Mouse (Mus musculus): Measurements from ENCODE around the gene Jhy. TPM values are rescaled to one million over a fixed set of nuclear protein-coding genes. Genes with fewer than 3 reads are reported as not detected.

Gene Jhy
- total RNA-seq, 1 experiment from 2014 or later: 0.18 TPM

- DNase-seq: no peak
Measured at GRCm38 (mm10) chr9:40917871-40918613, 45.9 kb downstream of the Jhy start.

DNA sequence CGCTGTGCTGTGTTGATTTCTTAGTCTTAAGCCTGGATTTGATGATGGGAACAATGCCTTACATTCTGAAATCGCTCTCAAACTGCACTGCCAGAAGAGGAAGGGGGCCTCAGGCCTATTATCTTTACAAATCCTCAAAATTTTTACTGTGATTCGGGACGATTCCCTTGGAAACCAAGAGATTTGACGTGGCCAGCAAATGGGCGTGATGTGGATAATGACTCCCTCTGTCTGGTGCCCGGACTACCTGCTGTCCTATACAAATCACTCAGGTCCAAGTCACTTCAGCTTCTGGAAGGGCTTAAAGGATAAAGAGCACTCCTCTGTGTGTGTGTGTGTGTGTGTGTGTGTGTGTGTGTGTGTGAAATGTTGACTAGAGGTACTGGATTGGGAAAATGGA, 55.0 kb downstream of the Jhy start:
- no peak for DNase-seq

DNA sequence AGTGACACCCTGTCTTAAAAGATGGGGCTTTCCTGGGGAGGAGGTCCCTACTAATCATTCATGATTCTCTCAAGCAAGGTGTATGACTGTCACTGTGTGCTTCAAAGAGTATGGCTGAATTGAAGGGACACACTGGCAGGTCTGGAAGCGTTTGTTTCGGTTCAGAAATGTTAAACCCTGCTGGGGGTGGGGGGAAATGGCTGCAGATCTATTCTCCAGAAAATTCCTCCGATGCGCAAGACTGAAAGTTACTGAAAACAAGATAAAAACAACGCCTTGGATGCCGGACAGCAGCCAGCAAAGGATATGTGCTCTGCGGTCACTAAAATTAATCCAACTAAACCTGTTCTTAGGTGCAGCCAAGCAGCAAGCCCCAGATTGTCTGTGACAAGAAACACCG, 55.5 kb downstream of the Jhy start:
- DNase-seq: no peak

GRCm38 (mm10) chr9:40907413-40907812, 56.5 kb downstream of the Jhy start:
- no peak for DNase-seq

- no peak for DNase-seq
Measured at GRCm38 (mm10) chr9:40892456-40892855, 71.5 kb downstream of the Jhy start.

- DNase-seq: no peak
Measured at GRCm38 (mm10) chr9:40889389-40889788, 74.5 kb downstream of the Jhy start.

- no peak for DNase-seq
Measured at GRCm38 (mm10) chr9:40885669-40886068, 78.2 kb downstream of the Jhy start.

DNA sequence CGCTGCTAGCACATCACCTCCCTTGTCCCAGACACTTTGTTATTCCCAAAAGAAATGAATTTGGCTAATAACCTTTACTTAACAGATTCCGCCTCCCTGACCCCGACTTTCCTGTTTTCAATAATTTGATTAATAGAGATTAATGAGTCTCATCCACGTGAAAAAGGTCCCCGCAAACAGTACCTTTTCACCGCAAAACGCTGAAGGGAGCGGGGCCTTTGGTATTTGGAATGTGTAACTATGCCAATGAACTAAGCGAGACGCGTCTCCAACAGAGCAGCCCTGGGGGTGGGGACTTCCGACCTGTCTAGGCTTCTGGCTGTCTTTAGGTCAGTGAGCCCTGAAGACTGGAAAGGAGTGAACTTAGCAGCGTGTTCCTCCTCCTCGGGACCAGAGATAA, 84.9 kb downstream of the Jhy start:
- DNase-seq: no peak

DNA sequence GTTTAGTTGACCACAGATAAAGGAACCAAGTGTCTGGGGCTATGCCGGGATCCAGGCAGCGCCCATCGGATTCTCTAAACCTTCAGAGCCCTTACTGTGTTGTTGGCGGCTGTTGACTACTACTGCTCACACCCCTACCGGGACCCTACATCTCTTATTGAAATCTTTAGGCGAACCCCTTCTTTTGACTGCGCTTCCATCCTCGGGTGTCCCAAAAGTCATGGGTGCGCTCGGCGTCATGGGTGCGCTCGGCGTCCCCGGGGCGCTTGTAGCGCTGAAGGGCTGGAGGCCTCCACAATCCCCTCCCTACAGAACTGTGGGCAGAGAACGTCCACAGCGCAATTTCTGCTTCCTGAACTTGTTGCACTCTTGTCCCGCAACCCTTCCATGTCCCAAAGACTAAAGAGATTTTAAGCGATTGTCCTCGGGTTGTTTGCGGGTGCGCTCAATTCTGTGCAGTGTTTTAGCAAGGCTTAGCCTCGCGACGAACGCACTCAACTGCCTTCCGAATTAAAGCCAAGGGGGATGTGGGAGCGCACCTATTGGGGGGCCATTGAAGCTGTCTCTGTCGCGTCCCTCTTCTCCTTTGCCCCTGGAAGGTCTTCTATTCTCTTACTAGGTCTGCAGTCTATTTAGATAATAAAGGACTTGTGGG, 85.5 kb downstream of the Jhy start:
- DNase-seq: no peak

DNA sequence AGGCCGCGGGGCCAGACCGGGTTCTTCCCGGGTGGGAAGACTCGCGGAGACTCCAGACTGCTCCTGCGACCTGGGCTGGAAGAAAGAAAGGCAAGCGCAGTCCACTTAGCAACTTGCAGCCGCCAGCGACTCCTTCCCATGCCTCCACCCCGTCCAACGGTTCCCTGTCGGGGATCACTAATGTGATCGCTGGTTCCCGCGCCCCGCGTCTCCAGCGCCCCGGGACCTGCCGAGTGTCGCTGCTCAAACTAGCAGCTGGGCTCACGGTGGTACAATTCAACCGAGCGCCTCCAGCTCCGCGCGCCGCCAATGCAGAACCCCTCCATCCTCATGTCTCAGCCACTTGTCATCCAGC, 86.1 kb downstream of the Jhy start:
- no peak for DNase-seq

- DNase-seq: no peak
Measured at GRCm38 (mm10) chr9:40877146-40877880, 86.6 kb downstream of the Jhy start.

DNA sequence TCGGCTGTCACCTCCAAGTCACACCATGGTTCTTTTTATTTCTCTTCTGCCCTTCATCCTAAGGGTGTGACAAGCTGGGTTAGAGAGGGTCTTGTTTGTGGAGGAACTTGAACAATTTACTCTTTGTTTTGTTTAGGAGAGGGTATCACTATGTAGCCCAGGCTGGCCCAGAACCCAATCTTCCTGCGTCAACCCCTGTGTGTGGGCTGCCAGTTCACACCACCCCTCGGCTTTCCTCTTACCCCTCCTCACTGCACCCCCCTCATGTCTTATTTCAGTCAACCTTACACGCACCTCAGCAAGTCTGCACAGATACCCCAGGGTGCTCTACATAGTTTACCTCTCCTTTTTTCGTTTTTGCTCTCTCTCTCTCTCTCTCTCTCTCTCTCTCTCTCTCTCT, 87.2 kb downstream of the Jhy start:
- no peak for DNase-seq

DNA sequence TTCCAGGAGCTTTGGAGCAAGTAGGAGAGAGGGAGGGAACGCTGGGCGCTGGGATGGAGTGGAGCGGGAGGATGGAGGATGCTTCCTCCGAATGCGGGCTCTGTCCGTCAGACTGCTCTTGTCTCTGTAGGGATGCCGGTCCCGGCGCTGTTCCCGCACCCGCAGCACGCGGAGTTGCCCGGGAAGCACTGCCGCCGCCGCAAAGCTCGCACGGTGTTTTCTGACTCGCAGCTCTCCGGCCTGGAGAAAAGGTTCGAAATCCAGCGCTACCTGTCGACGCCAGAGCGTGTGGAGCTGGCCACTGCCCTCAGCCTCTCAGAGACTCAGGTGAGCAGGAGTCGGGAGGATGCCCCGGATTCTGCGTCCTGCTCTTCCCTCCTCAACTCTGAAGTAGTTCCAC, 87.8 kb downstream of the Jhy start:
- no peak for DNase-seq

- no peak for DNase-seq
Measured at GRCm38 (mm10) chr9:40875431-40875830, 88.5 kb downstream of the Jhy start.

DNA sequence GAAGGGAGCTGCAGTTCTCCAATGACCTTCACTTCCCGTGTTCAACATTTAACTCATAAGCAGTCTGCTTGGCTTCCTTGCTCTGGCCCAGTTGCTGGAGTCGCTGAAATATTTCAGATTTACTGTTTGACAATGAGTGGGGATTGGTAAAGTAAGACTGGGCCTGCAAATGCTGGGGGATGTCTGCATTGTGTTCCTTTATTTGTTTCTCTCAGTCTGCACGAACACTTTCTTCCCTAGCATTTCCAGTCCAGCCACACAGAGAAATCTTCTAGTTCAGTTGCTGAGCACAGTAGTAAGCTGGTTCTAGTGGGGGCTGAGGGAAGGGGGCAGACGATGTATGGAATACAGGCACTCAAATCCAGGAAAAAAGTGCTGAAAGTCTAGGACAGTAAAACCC, 89.0 kb downstream of the Jhy start:
- no peak for DNase-seq

DNA sequence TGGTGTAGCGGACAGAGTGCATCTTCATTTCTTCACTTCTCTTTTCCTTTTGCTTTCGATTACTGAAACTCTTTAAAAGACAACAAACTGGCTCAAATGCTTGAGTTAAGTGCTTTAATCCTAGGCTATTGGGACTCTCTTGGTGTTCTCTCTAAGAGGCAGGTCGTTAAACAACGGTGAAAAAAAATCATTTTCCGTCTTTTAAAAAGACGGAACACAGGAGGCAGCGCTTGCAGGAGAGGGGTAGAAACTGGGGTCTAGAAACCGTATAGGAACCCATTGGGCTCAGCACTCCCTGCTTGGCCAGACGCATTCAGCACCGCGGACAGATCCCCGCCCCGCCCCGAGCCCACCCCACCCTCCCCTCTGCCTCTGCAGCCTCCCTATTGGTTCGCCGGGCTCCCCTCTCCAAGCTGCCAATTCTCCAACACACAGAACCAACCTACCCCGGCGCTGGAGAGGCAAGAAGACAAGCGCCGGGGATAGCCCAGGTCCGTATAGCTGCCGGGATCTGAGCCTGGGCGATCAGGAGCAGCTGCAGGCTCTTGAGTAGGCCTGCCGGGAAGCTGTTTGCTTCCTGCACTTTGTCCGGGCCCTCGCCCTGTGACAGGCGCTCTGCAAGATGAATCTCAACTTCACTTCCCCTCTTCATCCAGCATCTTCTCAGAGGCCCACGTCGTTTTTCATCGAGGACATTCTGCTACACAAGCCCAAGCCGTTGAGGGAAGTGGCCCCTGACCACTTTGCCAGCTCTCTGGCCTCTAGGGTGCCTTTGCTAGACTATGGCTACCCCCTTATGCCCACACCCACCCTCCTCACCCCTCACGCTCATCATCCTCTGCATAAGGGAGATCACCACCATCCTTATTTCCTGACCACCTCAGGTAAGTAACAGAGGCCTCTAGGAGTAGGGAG, 90.1 kb downstream of the Jhy start, which contains the start of gene Bsx:
Gene Bsx (plus strand): TSS at position 572 of the 915 bp plus-strand sequence.
- DNase-seq: peak; percentile 72

DNA sequence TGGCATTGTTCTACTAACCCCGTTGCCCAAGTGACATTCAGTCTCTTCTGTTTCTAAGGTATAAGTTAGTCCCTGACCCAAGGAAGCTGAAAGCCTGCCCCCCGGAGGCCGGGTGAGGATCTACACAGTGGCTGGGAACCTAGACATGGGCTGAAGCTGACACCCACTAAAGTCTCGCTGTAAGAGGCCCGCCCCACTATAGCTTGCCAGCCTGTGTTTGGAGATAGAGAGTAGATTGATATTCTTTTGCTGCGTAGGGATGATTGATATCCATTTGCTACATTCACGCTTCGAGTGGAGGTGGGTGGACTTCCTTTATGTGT, 91.8 kb downstream of the Jhy start:
- DNase-seq: no peak

DNA sequence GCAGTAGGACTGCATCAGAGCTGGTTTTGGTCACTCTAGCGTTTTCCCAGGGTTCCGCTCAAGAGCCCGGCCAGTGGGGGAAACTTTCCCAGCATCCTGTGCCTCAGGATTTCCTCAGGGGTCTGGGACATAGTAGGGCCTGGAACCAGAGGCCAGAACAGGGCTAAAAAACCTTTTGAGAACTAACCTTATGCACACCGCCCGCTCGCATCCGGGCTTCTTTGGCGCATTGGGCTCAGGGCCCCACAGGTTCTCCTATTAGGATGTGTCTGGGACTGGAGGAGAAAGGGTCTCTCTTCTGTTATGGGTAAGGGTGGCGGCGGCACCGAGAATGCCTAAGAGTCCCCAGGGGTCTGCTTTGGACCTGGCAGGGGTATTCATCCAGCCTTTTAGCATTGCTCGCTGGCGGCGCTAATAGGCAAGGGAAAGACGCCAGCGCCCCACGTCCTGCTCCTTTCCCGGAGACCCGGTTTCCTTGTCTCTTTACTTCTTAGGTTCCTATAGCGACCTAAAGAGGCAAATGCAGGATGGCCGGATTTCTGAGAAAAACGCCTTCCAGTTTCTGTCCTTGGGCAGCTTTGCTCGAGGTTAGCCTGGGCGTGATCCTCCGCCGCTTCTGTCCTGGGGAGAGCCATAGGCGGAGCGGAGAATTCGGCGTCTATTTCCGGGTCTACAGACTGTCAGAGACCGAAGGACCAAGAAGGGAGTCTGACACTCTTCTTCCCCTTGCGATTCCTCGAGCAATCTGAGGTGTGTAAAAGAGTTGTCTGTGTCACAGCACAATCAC, 92.4 kb downstream of the Jhy start:
- DNase-seq: no peak

DNA sequence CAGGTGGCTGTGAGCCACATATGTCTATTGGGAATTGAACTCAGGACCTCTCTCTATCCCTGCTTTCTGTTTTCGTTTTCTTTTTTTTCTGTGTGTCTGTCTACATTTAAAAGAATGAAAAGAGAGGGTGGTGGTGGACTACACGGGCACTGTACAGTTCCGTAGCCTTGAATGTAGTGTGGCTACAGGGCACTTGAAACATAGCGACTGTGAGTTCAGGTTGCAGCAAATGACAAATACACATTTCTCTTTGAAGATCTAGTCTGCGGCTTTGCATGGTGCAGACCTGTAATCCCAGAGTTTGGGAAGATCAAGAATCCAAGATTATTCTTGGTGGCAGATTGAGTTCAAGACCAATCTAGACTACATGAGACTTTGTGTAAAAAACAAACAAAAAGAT, 93.6 kb downstream of the Jhy start:
- DNase-seq: no peak

- no peak for DNase-seq
Measured at GRCm38 (mm10) chr9:40859196-40859595, 104.7 kb downstream of the Jhy start.

DNA sequence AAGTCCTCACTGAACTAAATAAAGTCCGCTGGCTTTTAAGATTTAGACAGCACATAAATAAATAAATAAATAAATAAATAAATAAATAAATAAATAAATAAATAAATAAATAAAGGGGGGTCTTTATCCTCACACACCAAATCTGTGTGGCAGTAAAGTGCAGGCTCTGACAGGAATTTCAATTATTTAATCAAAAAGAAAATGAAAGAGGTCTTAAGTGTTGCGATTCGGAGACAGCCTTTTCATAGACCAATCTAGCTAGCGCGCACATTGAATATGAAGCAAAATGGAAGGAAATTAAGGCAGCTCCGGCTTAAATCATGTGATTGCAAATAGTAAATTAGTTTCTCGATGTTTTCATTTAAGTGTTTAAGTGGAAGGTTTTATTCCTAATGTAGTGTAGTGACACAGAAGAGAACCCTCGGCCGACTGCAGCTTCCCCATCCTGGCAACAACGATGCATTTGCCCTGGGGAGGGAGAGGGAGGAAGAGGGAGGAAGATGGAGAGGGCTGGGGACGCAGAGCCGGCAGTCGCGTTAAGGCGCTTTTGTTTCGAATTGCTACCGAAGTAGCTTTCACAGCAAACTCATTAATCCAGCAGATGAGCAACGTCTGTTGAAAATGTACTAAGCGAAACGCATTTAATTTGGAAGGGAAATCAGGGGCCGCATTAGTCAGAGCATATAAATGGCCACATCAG, 105.3 kb downstream of the Jhy start:
- DNase-seq: no peak

All from adrenal gland, postnatal 25 days (tissue).